Mouse (Mus musculus) CH12.LX (cell line): Measurements from ENCODE around the gene Slc4a4.

Experiments
- CTCF ChIP-seq, 2 experiments: IDR thresholded peaks in 1 of 2; conservative IDR thresholded peaks in 1 of 2; 2 replicates each; pipeline ENCODE4 v1.5.1; 2011 to 2012; ENCODE audit warnings: low read depth in 2 of 2, low read length in 2 of 2, improper control_type of control experiment in 1 of 2, inconsistent platforms in 1 of 2, mild to moderate bottlenecking in 1 of 2, moderate library complexity in 1 of 2
- NRF1 ChIP-seq: IDR thresholded peaks from 2 replicates; pipeline ENCODE4 v1.6.1; 2014; ENCODE audit warnings: low read depth, mild to moderate bottlenecking, inconsistent platforms, low read length, improper control_type of control experiment, moderate library complexity
- POLR2A ChIP-seq: IDR thresholded peaks from 2 replicates; pipeline ENCODE4 v1.6.1; 2011; ENCODE audit warnings: low read depth, mild to moderate bottlenecking, improper control_type of control experiment, low read length
- TBP ChIP-seq: conservative IDR thresholded peaks from 2 replicates; pipeline ENCODE4 v1.6.1; 2011; ENCODE audit warnings: low read depth, low read length, improper control_type of control experiment
- ZNF384 ChIP-seq: IDR thresholded peaks from 2 replicates; pipeline ENCODE4 v1.6.1; 2012; ENCODE audit warnings: low read depth, low read length, improper control_type of control experiment, inconsistent platforms

GRCm38 (mm10) chr5:88960342-88961105 lies 73.9 kb downstream of the Slc4a4 start:
- TF ChIP-seq NRF1, result no peak
- no peak for TF ChIP-seq TBP
- no peak for TF ChIP-seq POLR2A
- no peak for TF ChIP-seq CTCF (conservative IDR thresholded peaks at IDR 0.05 in 1 of 2, IDR thresholded peaks at IDR 0.05 in 1 of 2; ENCODE audit: low read depth in 2 of 2, low read length in 2 of 2)
- TF ChIP-seq ZNF384, result no peak
